Mouse (Mus musculus): ENCODE data around the gene Thap12.

Gene Thap12

DNA sequence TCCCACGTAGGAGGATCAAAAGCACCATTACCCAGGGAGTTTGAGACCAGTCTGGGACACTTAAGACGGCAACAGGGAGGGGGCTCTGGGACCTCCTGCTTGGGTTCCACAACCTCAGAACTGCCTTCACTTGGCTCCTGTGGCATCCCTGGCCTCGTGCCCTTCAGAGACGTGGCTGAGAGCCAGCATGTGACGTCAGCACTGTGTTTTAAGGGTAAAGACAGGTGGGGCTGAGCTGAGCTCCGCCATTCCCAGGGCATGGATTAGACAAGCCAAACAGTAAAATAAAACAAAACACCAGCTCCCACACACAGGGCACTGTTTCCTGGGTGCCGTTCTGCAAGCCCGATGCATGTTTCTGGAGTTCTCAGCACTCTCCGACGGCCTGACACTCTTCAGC lies 47.5 kb downstream of the Thap12 start:
- DNase-seq (ENCODE audit: extremely low read depth, insufficient read length, low spot score), result no peak

DNA sequence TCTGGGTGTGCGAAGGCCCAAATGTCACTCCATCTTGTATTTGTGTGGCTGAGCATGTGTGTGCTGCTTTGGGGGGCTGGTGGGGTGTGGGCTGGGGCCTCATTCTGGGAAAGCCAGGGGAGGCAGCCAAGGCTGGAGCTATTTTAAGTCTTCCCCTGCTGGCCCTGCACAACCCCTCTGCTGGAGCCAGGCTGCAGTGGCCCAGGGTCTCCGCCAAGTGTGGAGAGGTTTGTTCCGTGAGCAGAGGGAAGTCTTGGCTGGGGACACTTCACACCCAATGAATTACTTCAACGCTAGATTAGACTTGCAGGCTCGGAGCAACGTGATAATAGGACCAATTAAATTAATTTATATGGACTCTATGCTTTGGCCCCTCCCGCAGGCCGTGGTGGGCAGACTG lies 49.8 kb downstream of the Thap12 start:
- DNase-seq (ENCODE audit: extremely low read depth, insufficient read length, low spot score), result no peak

- no peak for DNase-seq (ENCODE audit: extremely low read depth, insufficient read length, low spot score)
These were observed 53.1 kb downstream of the Thap12 start for GRCm38 (mm10) chr7:98756050-98756449.

DNA sequence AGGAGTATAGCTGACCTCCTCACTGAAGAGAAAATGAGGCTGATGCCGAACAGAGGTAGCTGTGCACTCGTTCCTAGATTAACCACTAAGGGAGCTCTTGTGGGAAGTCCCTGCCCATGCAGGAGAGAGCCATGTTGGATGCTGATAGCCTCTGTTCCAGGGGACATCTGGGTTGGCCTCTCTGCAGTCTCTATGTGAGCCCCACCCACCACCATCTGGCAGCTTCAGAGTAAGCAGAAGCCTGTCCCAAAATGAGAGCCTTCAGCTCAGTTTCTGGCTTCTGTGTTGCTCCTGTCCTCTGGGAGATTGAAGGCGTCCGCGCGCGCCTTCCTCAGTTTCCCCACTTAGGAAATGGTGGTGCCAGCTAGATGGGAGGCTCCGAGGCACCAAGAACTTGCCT lies 53.7 kb downstream of the Thap12 start:
- DNase-seq (ENCODE audit: extremely low read depth, insufficient read length, low spot score), result no peak

GRCm38 (mm10) chr7:98760126-98760525 lies 57.2 kb downstream of the Thap12 start:
- DNase-seq (ENCODE audit: extremely low read depth, insufficient read length, low spot score), result no peak

- no peak for DNase-seq (ENCODE audit: extremely low read depth, insufficient read length, low spot score)
These were observed 61.0 kb downstream of the Thap12 start for GRCm38 (mm10) chr7:98763911-98764310.

- DNase-seq (ENCODE audit: extremely low read depth, insufficient read length, low spot score), result no peak
These were observed 64.4 kb downstream of the Thap12 start for GRCm38 (mm10) chr7:98767261-98767660.

All from 3134 (cell line).